Mouse (Mus musculus): ENCODE data around the gene Stxbp6. TPM values are rescaled to one million over a fixed set of nuclear protein-coding genes. Genes with fewer than 3 reads are reported as not detected.
"Not testable (repeated sequence)": the region's sequence is repeated elsewhere in the genome, so short reads cannot be mapped to it uniquely, and the experiment has no call there.

Stxbp6 gene
- polyA plus RNA-seq, 1 experiment from 2014 or later: 21.4 TPM

DNA sequence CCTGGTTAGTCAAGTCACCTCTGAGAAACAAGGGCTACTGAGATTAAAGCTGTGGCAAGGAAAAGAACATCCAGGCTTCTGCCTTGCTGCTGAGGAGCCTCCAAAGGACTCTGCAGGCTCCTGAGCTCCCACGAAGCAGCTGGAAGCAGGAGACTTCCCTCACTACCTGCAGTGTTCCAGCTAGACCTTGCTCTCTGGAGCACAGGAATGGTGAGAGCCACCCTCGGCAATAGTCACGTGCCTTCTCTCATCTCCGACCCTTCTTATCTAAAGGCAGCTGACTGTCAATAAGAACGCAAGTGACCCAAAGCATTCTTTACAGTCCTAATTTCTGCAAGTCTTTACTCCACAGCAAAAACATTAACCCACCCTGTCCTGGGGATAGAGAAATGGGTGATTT lies 13.2 kb downstream of the Stxbp6 start:
- WGBS: 80% methylated on average over 5 of the region's 5 CpGs
- Histone ChIP-seq H3K27ac (no peak overlapping the region), H3K9ac (no peak overlapping the region), H3K9me3 (ENCODE audit: control insufficient read depth, low read length) (no peaks in the 10 kb centered on the region), H3K4me1 (replicated peaks; ENCODE audit: control insufficient read depth, insufficient read depth, low read length) (no peaks in the 10 kb centered on the region), H3K4me2 (replicated peaks) (no peak overlapping the region), H3K27me3 (ENCODE audit: control insufficient read depth, insufficient read depth, low read length) (no peaks in the 10 kb centered on the region), H3K36me3 (replicated peaks; ENCODE audit: control insufficient read depth, insufficient read depth) (no peaks in the 10 kb centered on the region), H3K4me3 (replicated peaks; ENCODE audit: low read length) (no peak overlapping the region)
- DNase-seq (ENCODE audit: low spot score): no peak
- no peak for ATAC-seq (ENCODE audit: low FRiP score)

DNA sequence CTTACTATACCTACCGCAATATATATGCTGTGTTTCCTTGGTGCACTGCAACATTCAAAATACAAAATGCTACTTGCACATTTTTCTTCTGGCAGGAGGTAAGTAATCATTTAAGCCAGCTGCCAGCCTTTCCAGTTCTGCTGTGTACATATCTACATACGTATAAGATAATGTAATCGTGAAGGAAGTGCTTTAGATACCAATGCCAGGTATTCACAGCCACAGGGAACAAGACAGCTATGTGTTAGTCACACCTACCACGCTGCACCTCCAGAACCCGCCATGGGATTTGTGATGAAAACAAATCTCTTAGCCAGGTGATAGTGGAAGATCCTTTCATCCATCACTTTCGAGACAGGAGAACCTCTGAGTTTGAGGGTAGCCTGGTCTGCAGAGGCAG lies 13.7 kb downstream of the Stxbp6 start:
- Histone ChIP-seq H3K27ac (no peak overlapping the region), H3K9ac (no peak overlapping the region), H3K4me2 (replicated peaks) (no peak overlapping the region), H3K4me3 (replicated peaks; ENCODE audit: low read length) (no peak overlapping the region), H3K4me1 (replicated peaks; ENCODE audit: control insufficient read depth, insufficient read depth, low read length) (no peaks in the 10 kb centered on the region), H3K9me3 (ENCODE audit: control insufficient read depth, low read length) (no peaks in the 10 kb centered on the region), H3K27me3 (ENCODE audit: control insufficient read depth, insufficient read depth, low read length) (no peaks in the 10 kb centered on the region), H3K36me3 (replicated peaks; ENCODE audit: control insufficient read depth, insufficient read depth) (no peaks in the 10 kb centered on the region)
- DNase-seq (ENCODE audit: low spot score): no peak
- WGBS: 95% methylated on average over 6 of the region's 6 CpGs
- ATAC-seq (ENCODE audit: low FRiP score): no peak

DNA sequence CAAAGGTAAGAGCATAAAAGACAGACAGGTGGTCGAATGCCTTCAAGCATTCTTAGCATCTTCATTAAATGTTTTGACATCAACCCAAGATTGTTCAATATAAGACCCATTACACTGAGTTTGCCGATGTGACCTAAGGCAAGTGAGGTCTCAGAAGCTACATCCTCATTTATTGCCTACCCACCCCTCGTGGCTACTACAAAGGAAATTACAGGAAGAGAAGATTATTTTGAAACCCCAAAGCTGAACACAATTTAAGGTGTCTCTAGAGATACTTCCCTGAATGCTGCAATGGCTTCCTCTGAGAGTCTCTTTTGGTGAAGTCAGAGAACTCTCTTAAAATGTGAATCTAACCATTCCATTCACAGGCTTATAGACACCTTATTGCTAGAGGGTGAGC lies 16.5 kb downstream of the Stxbp6 start:
- Histone ChIP-seq H3K27me3 (ENCODE audit: control insufficient read depth, insufficient read depth, low read length) (no peaks in the 10 kb centered on the region), H3K9ac (no peak overlapping the region), H3K27ac (no peak overlapping the region), H3K4me2 (replicated peaks) (no peak overlapping the region), H3K4me1 (replicated peaks; ENCODE audit: control insufficient read depth, insufficient read depth, low read length) (no peaks in the 10 kb centered on the region), H3K9me3 (ENCODE audit: control insufficient read depth, low read length) (no peaks in the 10 kb centered on the region), H3K4me3 (replicated peaks; ENCODE audit: low read length) (no peak overlapping the region), H3K36me3 (replicated peaks; ENCODE audit: control insufficient read depth, insufficient read depth) (no peaks in the 10 kb centered on the region)
- ATAC-seq (ENCODE audit: low FRiP score) (no peak), DNase-seq (ENCODE audit: low spot score) (no peak)
- WGBS: 87% methylated on average over 3 of the region's 3 CpGs

- Histone ChIP-seq H3K9me3 (ENCODE audit: control insufficient read depth, low read length) (no peaks in the 10 kb centered on the region), H3K36me3 (replicated peaks; ENCODE audit: control insufficient read depth, insufficient read depth) (no peaks in the 10 kb centered on the region), H3K4me3 (replicated peaks; ENCODE audit: low read length) (no peak overlapping the region), H3K4me2 (replicated peaks) (no peak overlapping the region), H3K4me1 (replicated peaks; ENCODE audit: control insufficient read depth, insufficient read depth, low read length) (no peaks in the 10 kb centered on the region), H3K27me3 (ENCODE audit: control insufficient read depth, insufficient read depth, low read length) (no peaks in the 10 kb centered on the region), H3K27ac (no peak overlapping the region), H3K9ac (no peak overlapping the region)
- ATAC-seq (ENCODE audit: low FRiP score) (no peak), DNase-seq (ENCODE audit: low spot score) (no peak)
- 86% methylated on average over 3 of the region's 3 CpGs for WGBS
Measured at GRCm38 (mm10) chr12:45056372-45056771, 18.1 kb downstream of the Stxbp6 start.

DNA sequence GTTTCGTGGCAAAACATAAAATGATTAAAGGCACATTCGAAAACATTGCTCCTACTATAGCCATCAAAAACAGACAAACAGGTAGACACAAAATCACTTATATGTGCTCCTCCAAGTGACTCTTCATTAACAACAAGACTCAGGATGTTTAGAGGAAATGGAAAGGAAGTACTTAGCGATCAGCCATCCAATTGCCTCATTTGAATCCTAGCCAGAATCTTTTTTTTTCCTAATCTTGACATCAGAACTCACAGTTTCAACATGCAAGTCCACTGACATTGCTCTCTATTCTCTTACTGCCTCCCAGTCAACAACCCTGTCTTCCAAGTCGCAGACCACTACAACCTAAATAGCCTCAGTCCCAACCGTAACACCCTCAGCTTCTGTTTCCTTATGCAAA lies 21.2 kb downstream of the Stxbp6 start:
- H3K9me3 ChIP-seq (ENCODE audit: control insufficient read depth, low read length): no peaks in the 10 kb centered on the region
- no peak overlapping the region for H3K4me2 ChIP-seq (replicated peaks)
- DNase-seq (ENCODE audit: low spot score): no peak
- H3K9ac ChIP-seq: no peak overlapping the region
- ATAC-seq (ENCODE audit: low FRiP score): no peak
- H3K36me3 ChIP-seq (replicated peaks; ENCODE audit: control insufficient read depth, insufficient read depth): no peaks in the 10 kb centered on the region
- no peaks in the 10 kb centered on the region for H3K4me1 ChIP-seq (replicated peaks; ENCODE audit: control insufficient read depth, insufficient read depth, low read length)
- H3K27ac ChIP-seq: no peak overlapping the region
- H3K4me3 ChIP-seq (replicated peaks; ENCODE audit: low read length): no peak overlapping the region
- WGBS: 93% methylated on average over 5 of the region's 5 CpGs
- H3K27me3 ChIP-seq (ENCODE audit: control insufficient read depth, insufficient read depth, low read length): no peaks in the 10 kb centered on the region

GRCm38 (mm10) chr12:45052860-45053259 lies 21.6 kb downstream of the Stxbp6 start:
- no peaks in the 10 kb centered on the region for H3K9me3 ChIP-seq (ENCODE audit: control insufficient read depth, low read length)

GRCm38 (mm10) chr12:45049894-45050293 lies 24.6 kb downstream of the Stxbp6 start:
- no peak overlapping the region for H3K4me3 ChIP-seq (replicated peaks; ENCODE audit: low read length)
- ATAC-seq (ENCODE audit: low FRiP score): no peak
- 82% methylated on average over 9 of the region's 9 CpGs for WGBS
- no peak overlapping the region for H3K9ac ChIP-seq
- H3K9me3 ChIP-seq (ENCODE audit: control insufficient read depth, low read length): no peaks in the 10 kb centered on the region
- H3K27ac ChIP-seq: no peak overlapping the region
- H3K36me3 ChIP-seq (replicated peaks; ENCODE audit: control insufficient read depth, insufficient read depth): no peaks in the 10 kb centered on the region
- no peaks in the 10 kb centered on the region for H3K27me3 ChIP-seq (ENCODE audit: control insufficient read depth, insufficient read depth, low read length)
- H3K4me2 ChIP-seq (replicated peaks): no peak overlapping the region
- no peak for DNase-seq (ENCODE audit: low spot score)
- H3K4me1 ChIP-seq (replicated peaks; ENCODE audit: control insufficient read depth, insufficient read depth, low read length): no peaks in the 10 kb centered on the region

More at GRCm38 (mm10) chr12:45052860-45053259, 21.6 kb downstream of the Stxbp6 start:
- no peaks in the 10 kb centered on the region for H3K36me3 ChIP-seq (replicated peaks; ENCODE audit: control insufficient read depth, insufficient read depth)
- H3K4me3 ChIP-seq (replicated peaks; ENCODE audit: low read length): no peak overlapping the region
- 92% methylated on average over 5 of the region's 5 CpGs for WGBS
- H3K9ac ChIP-seq: no peak overlapping the region
- H3K4me2 ChIP-seq (replicated peaks): no peak overlapping the region
- no peaks in the 10 kb centered on the region for H3K27me3 ChIP-seq (ENCODE audit: control insufficient read depth, insufficient read depth, low read length)
- ATAC-seq (ENCODE audit: low FRiP score) (no peak), DNase-seq (ENCODE audit: low spot score) (no peak)
- H3K27ac ChIP-seq: no peak overlapping the region
- no peaks in the 10 kb centered on the region for H3K4me1 ChIP-seq (replicated peaks; ENCODE audit: control insufficient read depth, insufficient read depth, low read length)

- H3K36me3 ChIP-seq (replicated peaks; ENCODE audit: control insufficient read depth, insufficient read depth); H3K27ac ChIP-seq; H3K9me3 ChIP-seq (ENCODE audit: control insufficient read depth, low read length); H3K27me3 ChIP-seq (ENCODE audit: control insufficient read depth, insufficient read depth, low read length); H3K4me2 ChIP-seq (replicated peaks); DNase-seq (ENCODE audit: low spot score); H3K4me3 ChIP-seq (replicated peaks; ENCODE audit: low read length); ATAC-seq (ENCODE audit: low FRiP score); H3K4me1 ChIP-seq (replicated peaks; ENCODE audit: control insufficient read depth, insufficient read depth, low read length); H3K9ac ChIP-seq: not testable (repeated sequence)
- 42% methylated on average over 7 of the region's 9 CpGs for WGBS
Measured at GRCm38 (mm10) chr12:45047711-45048110, 26.8 kb downstream of the Stxbp6 start.

GRCm38 (mm10) chr12:45047172-45047571 lies 27.3 kb downstream of the Stxbp6 start:
- Histone ChIP-seq H3K36me3 (replicated peaks; ENCODE audit: control insufficient read depth, insufficient read depth) (no peaks in the 10 kb centered on the region), H3K4me1 (replicated peaks; ENCODE audit: control insufficient read depth, insufficient read depth, low read length) (no peaks in the 10 kb centered on the region), H3K27ac (no peak overlapping the region), H3K4me2 (replicated peaks) (no peak overlapping the region), H3K4me3 (replicated peaks; ENCODE audit: low read length) (no peak overlapping the region), H3K9ac (no peak overlapping the region), H3K27me3 (ENCODE audit: control insufficient read depth, insufficient read depth, low read length) (no peaks in the 10 kb centered on the region), H3K9me3 (ENCODE audit: control insufficient read depth, low read length) (no peaks in the 10 kb centered on the region)
- ATAC-seq (ENCODE audit: low FRiP score) (no peak), DNase-seq (ENCODE audit: low spot score) (no peak)
- 78% methylated on average over 4 of the region's 4 CpGs for WGBS

DNA sequence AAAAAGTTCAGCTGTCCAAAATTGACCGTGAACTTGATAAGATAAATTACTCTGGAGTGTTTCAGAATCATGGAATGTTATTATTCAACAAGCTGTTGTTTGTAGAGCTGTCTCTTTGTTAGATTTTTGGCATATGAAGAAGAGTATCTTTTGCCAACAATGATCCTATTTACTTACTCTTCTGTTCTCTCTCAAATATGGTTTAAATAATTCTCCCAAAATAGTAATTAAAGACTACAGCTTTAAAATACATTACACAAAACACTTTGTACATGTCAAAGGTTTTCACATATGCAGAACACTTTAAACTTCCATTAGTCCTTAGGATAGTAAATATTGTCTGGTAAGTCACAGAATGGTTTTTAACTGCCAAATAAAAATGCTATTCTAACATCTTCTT lies 29.9 kb downstream of the Stxbp6 start:
- ATAC-seq (ENCODE audit: low FRiP score) (no peak), DNase-seq (ENCODE audit: low spot score) (no peak)
- H3K9ac ChIP-seq: no peak overlapping the region
- 71% methylated on average over 1 of the region's 1 CpGs for WGBS
- no peak overlapping the region for H3K27ac ChIP-seq
- no peak overlapping the region for H3K4me3 ChIP-seq (replicated peaks; ENCODE audit: low read length)
- H3K4me2 ChIP-seq (replicated peaks): no peak overlapping the region
- H3K27me3 ChIP-seq (ENCODE audit: control insufficient read depth, insufficient read depth, low read length): no peaks in the 10 kb centered on the region
- H3K4me1 ChIP-seq (replicated peaks; ENCODE audit: control insufficient read depth, insufficient read depth, low read length): no peaks in the 10 kb centered on the region
- no peaks in the 10 kb centered on the region for H3K36me3 ChIP-seq (replicated peaks; ENCODE audit: control insufficient read depth, insufficient read depth)
- no peaks in the 10 kb centered on the region for H3K9me3 ChIP-seq (ENCODE audit: control insufficient read depth, low read length)

All from hindbrain, embryonic 14.5 days (tissue).